Mouse (Mus musculus) megakaryocyte, embryonic 14.5 days (primary cell): ENCODE results near the gene Krt18.

Experiments
- FLI1 ChIP-seq: IDR thresholded peaks from 2 replicates; pipeline ENCODE4 v1.6.1; 2012; ENCODE audit warnings: low read length, inconsistent platforms, mixed read lengths
- GATA1 ChIP-seq: IDR thresholded peaks from 3 replicates; pipeline ENCODE4 v1.6.1; 2012; ENCODE audit warnings: mixed read lengths, low read length, inconsistent platforms, borderline replicate concordance

DNA sequence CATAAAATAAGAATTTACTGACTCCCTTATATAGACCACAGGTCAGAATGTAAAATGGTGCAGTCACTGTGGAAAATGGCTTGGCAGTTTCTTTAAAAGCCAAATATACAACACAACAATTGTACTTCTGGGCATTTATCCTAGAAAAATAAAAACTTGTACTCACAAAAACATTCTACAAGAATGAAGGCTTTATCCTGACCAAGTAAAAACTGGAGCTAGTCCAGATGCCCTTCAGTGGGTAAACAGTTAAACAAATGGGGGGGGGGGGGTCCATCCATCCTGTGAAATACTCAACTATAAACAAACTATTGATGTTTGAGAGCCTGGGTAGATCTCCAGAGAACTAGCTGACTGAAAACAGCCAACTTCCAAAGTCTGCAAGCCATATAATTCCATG lies 21.9 kb downstream of the Krt18 start:
- TF ChIP-seq GATA1 (no peak), FLI1 (no peak)
